Mouse (Mus musculus) kidney, embryonic 14.5 days (tissue): ENCODE measurements at regions not wholly inside any gene's neighbourhood (a gene's known extent, or its start where the extent isn't known, plus 50 kb on each side); places are given as distances from the start of the nearest gene placed in this dataset.
A peak's percentile ranks its signal among the peaks of the same experiment; 100 is the strongest.

Experiments used
- microRNA counts: library from miRNA; unstranded; fragments of <30 nt; microRNA quantifications from one replicate; lab custom pipeline; 2017
- microRNA-seq: library from miRNA; unstranded; fragments of <30 nt; microRNA quantifications from one replicate; pipeline ENCODE4, GENCODE M21; 2016

MicroRNA genes in the stretch of these regions (microRNA counts, 519-probe panel; counts per million panel counts)
- 8,267 counts per million, percentile 86 among the panel's probes with 10 or more counts for microRNA mmu-miR-148a (lab: Ali Mortazavi, UCI)

Small RNA genes lying in the stretch of these regions (microRNA-seq; reads per million reads assigned to microRNA genes)
- 754 reads per million, percentile 76 among the genes with 10 or more reads in this experiment for gene Mir148a
